Mouse (Mus musculus): ENCODE measurements around the gene Ap1g2. TPM values are rescaled to one million over a fixed set of nuclear protein-coding genes. Genes with fewer than 3 reads are reported as not detected.

Gene Ap1g2
- total and polyA plus RNA-seq, 3 experiments, result 17.1 to 47.8 (median 21.8) TPM

GRCm38 (mm10) chr14:55085324-55086008, 20.9 kb downstream of the Ap1g2 start:
- no peaks in the 10 kb centered on the region for H3K9me3 ChIP-seq (replicated peaks)
- no peak overlapping the region for H3K4me3 ChIP-seq (ENCODE audit: low read depth, low read length)
- H3K27me3 ChIP-seq (ENCODE audit: insufficient read depth, low read length), result no peaks in the 10 kb centered on the region
- H3K4me1 ChIP-seq (ENCODE audit: insufficient read depth, low read depth, low read length), result peaks cover 10% of the 10 kb centered on the region
- no peak for ATAC-seq (ENCODE audit: extremely low read depth, insufficient number of reproducible peaks, low FRiP score, poor library complexity, severe bottlenecking)
- DNase-seq (ENCODE audit: low spot score), result no peak
- H3K36me3 ChIP-seq (replicated peaks), result no peaks in the 10 kb centered on the region
- no peak for TF ChIP-seq CTCF (IDR thresholded peaks at IDR 0.05; ENCODE audit: low read depth, low read length)
- TF ChIP-seq TAL1 (conservative IDR thresholded peaks at IDR 0.05; ENCODE audit: low read depth, low read length), result no peak
- TF ChIP-seq POLR2AphosphoS5 (IDR thresholded peaks at IDR 0.05; ENCODE audit: insufficient replicate concordance, low read depth, low read length), result no peak
- TF ChIP-seq GATA1 (IDR thresholded peaks at IDR 0.05; ENCODE audit: borderline replicate concordance, low read length), result no peak
- TF ChIP-seq GATA2 (IDR thresholded peaks at IDR 0.05; ENCODE audit: borderline replicate concordance, low read depth, low read length), result no peak

- ATAC-seq (ENCODE audit: extremely low read depth, insufficient number of reproducible peaks, low FRiP score, poor library complexity, severe bottlenecking) (no peak), DNase-seq (ENCODE audit: low spot score) (no peak)
- Histone ChIP-seq H3K4me3 (ENCODE audit: low read depth, low read length) (no peak overlapping the region), H3K9me3 (replicated peaks) (no peaks in the 10 kb centered on the region), H3K36me3 (replicated peaks) (no peaks in the 10 kb centered on the region), H3K27me3 (ENCODE audit: insufficient read depth, low read length) (peaks cover 7% of the 10 kb centered on the region), H3K4me1 (ENCODE audit: insufficient read depth, low read depth, low read length) (peaks cover 18% of the 10 kb centered on the region)
- TF ChIP-seq CTCF (IDR thresholded peaks at IDR 0.05; ENCODE audit: low read depth, low read length), result no peak
- TF ChIP-seq GATA2 (IDR thresholded peaks at IDR 0.05; ENCODE audit: borderline replicate concordance, low read depth, low read length), result no peak
- TF ChIP-seq POLR2AphosphoS5 (IDR thresholded peaks at IDR 0.05; ENCODE audit: insufficient replicate concordance, low read depth, low read length), result no peak
- no peak for TF ChIP-seq TAL1 (conservative IDR thresholded peaks at IDR 0.05; ENCODE audit: low read depth, low read length)
- TF ChIP-seq GATA1 (IDR thresholded peaks at IDR 0.05; ENCODE audit: borderline replicate concordance, low read length), result no peak
Observed at GRCm38 (mm10) chr14:55083481-55083880, 22.9 kb downstream of the Ap1g2 start.

- Histone ChIP-seq H3K9me3 (replicated peaks) (no peaks in the 10 kb centered on the region), H3K27me3 (ENCODE audit: insufficient read depth, low read length) (peaks cover 23% of the 10 kb centered on the region), H3K4me3 (ENCODE audit: low read depth, low read length) (no peak overlapping the region), H3K4me1 (ENCODE audit: insufficient read depth, low read depth, low read length) (peaks cover 34% of the 10 kb centered on the region), H3K36me3 (replicated peaks) (no peaks in the 10 kb centered on the region)
- no peak for TF ChIP-seq CTCF (IDR thresholded peaks at IDR 0.05; ENCODE audit: low read depth, low read length)
- TF ChIP-seq GATA2 (IDR thresholded peaks at IDR 0.05; ENCODE audit: borderline replicate concordance, low read depth, low read length), result no peak
- TF ChIP-seq TAL1 (conservative IDR thresholded peaks at IDR 0.05; ENCODE audit: low read depth, low read length), result no peak
- TF ChIP-seq GATA1 (IDR thresholded peaks at IDR 0.05; ENCODE audit: borderline replicate concordance, low read length), result no peak
- TF ChIP-seq POLR2AphosphoS5 (IDR thresholded peaks at IDR 0.05; ENCODE audit: insufficient replicate concordance, low read depth, low read length), result no peak
- DNase-seq (ENCODE audit: low spot score), result no peak
- ATAC-seq (ENCODE audit: extremely low read depth, insufficient number of reproducible peaks, low FRiP score, poor library complexity, severe bottlenecking), result no peak
Observed at GRCm38 (mm10) chr14:55081105-55081504, 25.3 kb downstream of the Ap1g2 start.

- Histone ChIP-seq H3K27me3 (ENCODE audit: insufficient read depth, low read length) (peaks cover 31% of the 10 kb centered on the region), H3K36me3 (replicated peaks) (no peaks in the 10 kb centered on the region), H3K9me3 (replicated peaks) (no peaks in the 10 kb centered on the region), H3K4me1 (ENCODE audit: insufficient read depth, low read depth, low read length) (peaks cover 27% of the 10 kb centered on the region), H3K4me3 (ENCODE audit: low read depth, low read length) (no peak overlapping the region)
- ATAC-seq (ENCODE audit: extremely low read depth, insufficient number of reproducible peaks, low FRiP score, poor library complexity, severe bottlenecking) (no peak), DNase-seq (ENCODE audit: low spot score) (peak; percentile 60)
- peak; percentile 92 for TF ChIP-seq CTCF (IDR thresholded peaks at IDR 0.05; ENCODE audit: low read depth, low read length)
- TF ChIP-seq TAL1 (conservative IDR thresholded peaks at IDR 0.05; ENCODE audit: low read depth, low read length), result no peak
Observed at GRCm38 (mm10) chr14:55079214-55079970, 27.0 kb downstream of the Ap1g2 start.

GRCm38 (mm10) chr14:55078366-55078989, 27.9 kb downstream of the Ap1g2 start:
- Histone ChIP-seq H3K4me1 (ENCODE audit: insufficient read depth, low read depth, low read length) (peaks cover 27% of the 10 kb centered on the region), H3K9me3 (replicated peaks) (no peaks in the 10 kb centered on the region), H3K36me3 (replicated peaks) (no peaks in the 10 kb centered on the region), H3K4me3 (ENCODE audit: low read depth, low read length) (no peak overlapping the region; the same call in 1 of the 2 replicates), H3K27me3 (ENCODE audit: insufficient read depth, low read length) (peaks cover 35% of the 10 kb centered on the region)
- DNase-seq (ENCODE audit: low spot score) (no peak), ATAC-seq (ENCODE audit: extremely low read depth, insufficient number of reproducible peaks, low FRiP score, poor library complexity, severe bottlenecking) (no peak)
- no peak for TF ChIP-seq GATA2 (IDR thresholded peaks at IDR 0.05; ENCODE audit: borderline replicate concordance, low read depth, low read length)
- no peak for TF ChIP-seq CTCF (IDR thresholded peaks at IDR 0.05; ENCODE audit: low read depth, low read length)
- TF ChIP-seq GATA1 (IDR thresholded peaks at IDR 0.05; ENCODE audit: borderline replicate concordance, low read length), result no peak
- no peak for TF ChIP-seq POLR2AphosphoS5 (IDR thresholded peaks at IDR 0.05; ENCODE audit: insufficient replicate concordance, low read depth, low read length)
- TF ChIP-seq TAL1 (conservative IDR thresholded peaks at IDR 0.05; ENCODE audit: low read depth, low read length), result no peak

Data from G1E (cell line).